8 mouse cellular contexts compared by ENCODE assay signal in genomic region chr4:21678101-21678974, GRCm38 (mm10). TPM values are rescaled to one million over a fixed set of nuclear protein-coding genes. Genes with fewer than 3 reads are reported as not detected.
DNase-seq lines count a peak whose midpoint lies in the region; ATAC-seq lines count a peak whose summit lies in the region.

No protein-coding gene starts in this region.

- peak; percentile 26 for DNase-seq in 3134 (ENCODE audit: extremely low read depth, insufficient read length, low spot score)
- peak; percentile 8 for DNase-seq in CD4-positive helper T cell, adult 2 months (ENCODE audit: low read depth, low spot score)
- no peak for DNase-seq in forebrain, embryonic 14.5 days (ENCODE audit: low spot score)
- DNase-seq in right cerebral cortex, postnatal 4 days: no peak
- DNase-seq in ovary, adult 18-20 months (ENCODE audit: low spot score): no peak
- no peak for DNase-seq in urinary bladder, postnatal 14 days (ENCODE audit: low spot score)
- DNase-seq in left cerebral cortex, adult 9 months (ENCODE audit: low spot score in 2 of 2): no peak

- H3K9me3 ChIP-seq in forebrain, embryonic 14.5 days (replicated peaks; ENCODE audit: control insufficient read depth, low read length): no peaks in the 10 kb centered on the region
- no peaks in the 10 kb centered on the region for H3K9me3 ChIP-seq in liver, embryonic 15.5 days (replicated peaks)

- H3K27ac ChIP-seq in forebrain, embryonic 14.5 days (ENCODE audit: low read depth, low read length): no peak overlapping the region
- no peak overlapping the region for H3K27ac ChIP-seq in liver, embryonic 15.5 days (replicated peaks)

- H3K27me3 ChIP-seq in forebrain, embryonic 14.5 days (replicated peaks; ENCODE audit: control insufficient read depth, insufficient read depth, low read length): peaks cover 90% of the 10 kb centered on the region
- peaks cover 96% of the 10 kb centered on the region for H3K27me3 ChIP-seq in liver, embryonic 15.5 days

- H3K4me3 ChIP-seq in forebrain, embryonic 14.5 days (ENCODE audit: low read depth, low read length): peak overlapping the region; percentile 30
- H3K4me3 ChIP-seq in liver, embryonic 15.5 days (replicated peaks): peak overlapping the region; percentile 42

- no peaks in the 10 kb centered on the region for H3K36me3 ChIP-seq in forebrain, embryonic 14.5 days (ENCODE audit: control insufficient read depth, insufficient read depth, low read length)
- no peaks in the 10 kb centered on the region for H3K36me3 ChIP-seq in liver, embryonic 15.5 days (replicated peaks)

- peak overlapping the region; percentile 40; the same call in 1 of the 2 replicates for H3K9ac ChIP-seq in forebrain, embryonic 14.5 days (ENCODE audit: low read length)
- no peak overlapping the region for H3K9ac ChIP-seq in liver, embryonic 15.5 days

- H3K4me1 ChIP-seq in forebrain, embryonic 14.5 days (ENCODE audit: control insufficient read depth, insufficient read depth, low read length): peaks cover 6% of the 10 kb centered on the region
- H3K4me1 ChIP-seq in liver, embryonic 15.5 days (replicated peaks): peaks cover 16% of the 10 kb centered on the region; the same call in 1 of the 2 replicates

- WGBS in forebrain, embryonic 14.5 days: under 1% methylated on average over 81 of the region's 84 CpGs
- WGBS in liver, embryonic 15.5 days (ENCODE audit: insufficient replicate concordance): 1% methylated on average over 84 of the region's 84 CpGs

- H3K4me2 ChIP-seq in forebrain, embryonic 14.5 days (ENCODE audit: low read length): peak overlapping the region; percentile 49
- peak overlapping the region; percentile 62 for H3K4me2 ChIP-seq in liver, embryonic 15.5 days

- ATAC-seq in forebrain, embryonic 14.5 days: peak; percentile 11; the same call in 1 of the 2 replicates
- ATAC-seq in liver, embryonic 15.5 days (ENCODE audit: insufficient read depth): no peak

RNA-seq across cellular contexts. Expression of gene Prdm13, which starts 7.4 kb away (rescaled TPM):
- 0.22 and 0.44 TPM in 2 replicates for polyA plus RNA-seq in forebrain, embryonic 14.5 days (2014; fragmentation: Nextera tagmentation; extraction: Ambion mirVana)
- not detected in 2 replicates for polyA plus RNA-seq in liver, embryonic 15.5 days (2015; fragmentation: Nextera tagmentation; extraction: Ambion mirVana)

RNA-seq across cellular contexts. Expression of gene Ccnc, which starts 49.2 kb away (rescaled TPM):
- polyA plus RNA-seq in forebrain, embryonic 14.5 days (2014; fragmentation: Nextera tagmentation; extraction: Ambion mirVana): 74.5 and 79.6 TPM in 2 replicates
- polyA plus RNA-seq in liver, embryonic 15.5 days (2015; fragmentation: Nextera tagmentation; extraction: Ambion mirVana): 17.5 and 20.3 TPM in 2 replicates

Comparison
In these comparisons a context has a peak if more than half of its experiments do, and no peak if none do; other contexts are left out.
1. DNase-seq: peak in 3134 (single experiment) and CD4-positive helper T cell, adult 2 months (single experiment); none in forebrain, embryonic 14.5 days (single experiment), right cerebral cortex, postnatal 4 days (single experiment), ovary, adult 18-20 months (single experiment), urinary bladder, postnatal 14 days (single experiment) and left cerebral cortex, adult 9 months (0 of 2).